Mouse (Mus musculus) heart, adult 2 months (tissue): ENCODE data around the gene Igsf9. TPM values are rescaled to one million over a fixed set of nuclear protein-coding genes. Genes with fewer than 3 reads are reported as not detected.
A peak's percentile ranks its signal among the peaks of the same experiment; 100 is the strongest.

ENCODE experiments used
- DNase-seq, 2 experiments: peaks; one replicate each; pipeline ENCODE4 v3.0.0; 2021
- H3K27ac ChIP-seq: fragments of 200-600 bp; 2 replicates; pipeline ENCODE4 v1.8.1; 2022
- H3K27me3 ChIP-seq: fragments of 200-500 bp; 2 replicates; pipeline ENCODE4 v1.6.1; 2012; ENCODE audit warnings: mild to moderate bottlenecking, low read length, inconsistent platforms, mixed read lengths; ENCODE audit not compliant: control insufficient read depth, insufficient read depth
- H3K36me3 ChIP-seq: fragments of 200-500 bp; 2 replicates; pipeline ENCODE4 v1.6.1; 2012; ENCODE audit warnings: low read length, inconsistent platforms; ENCODE audit not compliant: control insufficient read depth, insufficient read depth
- H3K4me1 ChIP-seq: fragments of 200-500 bp; 2 replicates; pipeline ENCODE4 v1.6.1; 2011; ENCODE audit warnings: low read length; ENCODE audit not compliant: control insufficient read depth, insufficient read depth
- H3K4me3 ChIP-seq: fragments of 200-600 bp; 2 replicates; pipeline ENCODE4 v1.8.1; 2022
- H3K79me2 ChIP-seq: fragments of 200-500 bp; replicated peaks from 2 replicates; pipeline ENCODE4 v1.6.1; 2012; ENCODE audit warnings: mild to moderate bottlenecking, inconsistent platforms, low read length, moderate library complexity, mixed read lengths; ENCODE audit not compliant: control insufficient read depth, insufficient read depth
- H3K9ac ChIP-seq: fragments of 200-500 bp; 2 replicates; pipeline ENCODE4 v1.6.1; 2012; ENCODE audit warnings: low read depth, mild to moderate bottlenecking, control low read depth, inconsistent platforms, low read length, mixed read lengths
- CTCF ChIP-seq: fragments of 200-600 bp; IDR thresholded peaks from 2 replicates; pipeline ENCODE4 v1.8.1; 2022; ENCODE audit warnings: antibody characterized with exemption, mild to moderate bottlenecking, moderate library complexity
- EP300 ChIP-seq: fragments of 200-500 bp; IDR thresholded peaks from 2 replicates; pipeline ENCODE4 v1.6.1; 2011; ENCODE audit warnings: low read depth, low read length, control low read depth; ENCODE audit not compliant: insufficient read depth
- POLR2A ChIP-seq: fragments of 200-500 bp; IDR thresholded peaks from 2 replicates; pipeline ENCODE4 v1.6.1; 2011; ENCODE audit warnings: mild to moderate bottlenecking, low read depth, low read length, control low read depth; ENCODE audit not compliant: insufficient read depth
- WGBS: fragments of 180-500 bp; shearing (Covaris S2); methylation state at CpG from one replicate; pipeline ENCODE4 v1.1.7; 2018; 5-methylcytosine and 5-hydroxymethylcytosine counted together
- intact Hi-C: fragments of 180-260 bp; cut with DNase I; formaldehyde crosslinking; loops from one replicate; pipeline ENCODE4 v1.15.1; 2025
- polyA plus RNA-seq: library from polyadenylated mRNA; depleted of rRNA; stranded (reverse); fragments of >200 nt; gene quantifications from 2 replicates; pipeline ENCODE4 v1.2.3, GENCODE M21; 2012
- total RNA-seq, 2 experiments: library from RNA; stranded (reverse); gene quantifications; 2 replicates each; pipeline ENCODE4 v1.2.3; 2021

Igsf9 gene
- total and polyA plus RNA-seq, 3 experiments, result 0.36 to 3.8 (median 0.47) TPM

- DNase-seq, result no peak
- WGBS, result 60% methylated on average over 6 of the region's 6 CpGs
- Histone ChIP-seq H3K4me1 (peaks cover 27% of the 10 kb centered on the region), H3K4me3 (no peak overlapping the region), H3K79me2 (no peaks in the 10 kb centered on the region), H3K9ac (no peak overlapping the region), H3K27ac (no peak overlapping the region; the same call in 1 of the 2 replicates), H3K36me3 (peaks cover 4% of the 10 kb centered on the region; the same call in 1 of the 2 replicates), H3K27me3 (no peaks in the 10 kb centered on the region; the same call in 1 of the 2 replicates)
- TF ChIP-seq CTCF (no peak), EP300 (no peak), POLR2A (no peak)
- intact Hi-C loops, result loop anchor here (10.0 kb wide), 1 partner anchor 295 kb away; no protein-coding TSS in a partner anchor
These were observed 38.1 kb downstream of the Igsf9 start for GRCm38 (mm10) chr1:172519644-172520043.

- Histone ChIP-seq H3K27ac (peak within 1 kb of the TSS; percentile 81), H3K27me3 (no peaks in the 10 kb centered on the region; the same call in 1 of the 2 replicates), H3K4me1 (peaks cover 19% of the 10 kb centered on the region), H3K4me3 (peak within 1 kb of the TSS; percentile 46), H3K79me2 (no peaks in the 10 kb centered on the region), H3K9ac (peak within 1 kb of the TSS; percentile 53), H3K36me3 (peaks cover 2% of the 10 kb centered on the region; the same call in 1 of the 2 replicates)
- WGBS, result 9% methylated on average over 28 of the region's 28 CpGs
- DNase-seq, result peak; percentile 79 to 88
- intact Hi-C loops, result no loop called here
- TF ChIP-seq CTCF, result no peak
- TF ChIP-seq POLR2A, result peak; percentile 63
- peak; percentile 48; the same call in 1 of the 2 replicates for TF ChIP-seq EP300
These were observed 39.2 kb downstream of the Igsf9 start, which contains the start of gene Cfap45 for GRCm38 (mm10) chr1:172520576-172521440. TSS of gene Cfap45 (plus strand) at chr1:172520801.

- Histone ChIP-seq H3K27ac (peak overlapping the region; percentile 17), H3K9ac (no peak overlapping the region), H3K79me2 (no peaks in the 10 kb centered on the region), H3K4me3 (no peak overlapping the region), H3K27me3 (no peaks in the 10 kb centered on the region; the same call in 1 of the 2 replicates), H3K36me3 (peaks cover 2% of the 10 kb centered on the region; the same call in 1 of the 2 replicates), H3K4me1 (peaks cover 27% of the 10 kb centered on the region)
- 52% methylated on average over 7 of the region's 7 CpGs for WGBS
- intact Hi-C loops, result no loop called here
- TF ChIP-seq EP300 (peak; percentile 38; the same call in 1 of the 2 replicates), CTCF (no peak)
- DNase-seq, result no peak
These were observed 40.9 kb downstream of the Igsf9 start for GRCm38 (mm10) chr1:172522524-172522923.

GRCm38 (mm10) chr1:172523699-172524101 is 42.1 kb downstream of the Igsf9 start:
- TF ChIP-seq CTCF (no peak), EP300 (0 out of 2 replicates have a peak, but pooled peaks have one; percentile 30), POLR2A (no peak)
- DNase-seq, result peak in 1 of 2 experiments; percentile 66
- H3K4me1 ChIP-seq, result peaks cover 27% of the 10 kb centered on the region
- intact Hi-C loops, result no loop called here
- H3K4me3 ChIP-seq, result no peak overlapping the region
- WGBS, result 30% methylated on average over 12 of the region's 12 CpGs
- H3K9ac ChIP-seq, result no peak overlapping the region
- no peaks in the 10 kb centered on the region; the same call in 1 of the 2 replicates for H3K27me3 ChIP-seq
- H3K79me2 ChIP-seq, result no peaks in the 10 kb centered on the region
- H3K36me3 ChIP-seq, result peaks cover 2% of the 10 kb centered on the region; the same call in 1 of the 2 replicates
- H3K27ac ChIP-seq, result peak overlapping the region; percentile 21; the same call in 1 of the 2 replicates

- H3K4me3 ChIP-seq, result no peak overlapping the region
- H3K36me3 ChIP-seq, result peaks cover 2% of the 10 kb centered on the region; the same call in 1 of the 2 replicates
- WGBS, result 28% methylated on average over 15 of the region's 15 CpGs
- TF ChIP-seq EP300, result peak; percentile 96
- peak; percentile 69 for TF ChIP-seq CTCF
- TF ChIP-seq POLR2A, result peak; percentile 50
- H3K4me1 ChIP-seq, result peaks cover 23% of the 10 kb centered on the region
- peak overlapping the region; percentile 12; the same call in 1 of the 2 replicates for H3K9ac ChIP-seq
- H3K27me3 ChIP-seq, result no peaks in the 10 kb centered on the region
- intact Hi-C loops, result loop anchor here (1.0 kb wide), 1 partner anchor 25 kb away; the partner anchor contains the start of gene Tagln2
- peak; percentile 65 to 80 for DNase-seq
- peak overlapping the region; percentile 87 for H3K27ac ChIP-seq
- H3K79me2 ChIP-seq, result no peaks in the 10 kb centered on the region
These were observed 43.6 kb downstream of the Igsf9 start for GRCm38 (mm10) chr1:172525027-172525764.

GRCm38 (mm10) chr1:172525971-172526370 is 44.4 kb downstream of the Igsf9 start:
- Histone ChIP-seq H3K4me3 (peak overlapping the region; percentile 47), H3K36me3 (no peaks in the 10 kb centered on the region), H3K27me3 (no peaks in the 10 kb centered on the region), H3K9ac (peak overlapping the region; percentile 12; the same call in 1 of the 2 replicates), H3K27ac (peak overlapping the region; percentile 87), H3K4me1 (peaks cover 27% of the 10 kb centered on the region), H3K79me2 (no peaks in the 10 kb centered on the region)
- DNase-seq, result peak in 1 of 2 experiments; percentile 31
- TF ChIP-seq POLR2A (no peak), EP300 (no peak), CTCF (no peak)
- intact Hi-C loops, result loop anchor here (1.0 kb wide), 1 partner anchor 26 kb away; the partner anchor contains the start of gene Tagln2
- WGBS, result 32% methylated on average over 7 of the region's 7 CpGs
